Mouse (Mus musculus) thymus, postnatal 36 days (tissue): ENCODE data around the gene Gm13057.
"Not testable (repeated sequence)": the region's sequence is repeated elsewhere in the genome, so short reads cannot be mapped to it uniquely, and the experiment has no call there.

Experiments used
- DNase-seq, 2 experiments: peaks; one replicate each; pipeline ENCODE4 v3.0.0; 2022; ENCODE audit warnings: mixed read lengths in 2 of 2

Gm13057 gene

GRCm38 (mm10) chr4:143551400-143551799, at the start of gene Gm13057, which contains the start of gene BC080695:
Gene Gm13057, plus strand, starts transcription at chr4:143551709.
Gene BC080695, plus strand, starts transcription at chr4:143551700.
- DNase-seq, result not testable (repeated sequence)

GRCm38 (mm10) chr4:143511043-143511442, 40.5 kb upstream of the Gm13057 start, which contains the start of gene Gm13043:
Gene Gm13043, plus strand, starts transcription at chr4:143511343.
- DNase-seq, result no peak

DNA sequence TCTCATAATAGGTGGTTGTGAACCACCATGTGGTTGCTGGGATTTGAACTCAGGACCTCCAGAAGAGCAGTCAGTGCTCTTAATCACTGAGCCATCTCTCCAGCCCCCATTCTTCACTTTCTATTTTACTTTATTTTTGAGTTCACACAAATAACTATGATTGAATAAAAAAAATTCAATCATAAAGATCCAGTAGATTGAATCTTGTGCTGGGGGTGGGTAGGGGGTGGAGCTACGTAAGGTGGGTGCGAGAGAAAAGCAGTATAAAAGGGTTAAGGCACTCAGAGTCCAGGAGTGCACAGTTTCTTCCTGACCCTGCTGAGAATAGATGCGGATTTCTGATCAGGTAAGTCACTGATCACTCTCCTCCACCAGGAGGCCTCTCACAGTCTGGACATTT, 15.9 kb upstream of the Gm13057 start, which contains the start of gene Gm13040:
Gene Gm13040 (plus strand): TSS at position 301 of the 400 bp plus-strand sequence.
- DNase-seq, result not testable (repeated sequence)
